Comparison of ENCODE assay signal across 14 mouse cellular contexts in the genomic region with DNA sequence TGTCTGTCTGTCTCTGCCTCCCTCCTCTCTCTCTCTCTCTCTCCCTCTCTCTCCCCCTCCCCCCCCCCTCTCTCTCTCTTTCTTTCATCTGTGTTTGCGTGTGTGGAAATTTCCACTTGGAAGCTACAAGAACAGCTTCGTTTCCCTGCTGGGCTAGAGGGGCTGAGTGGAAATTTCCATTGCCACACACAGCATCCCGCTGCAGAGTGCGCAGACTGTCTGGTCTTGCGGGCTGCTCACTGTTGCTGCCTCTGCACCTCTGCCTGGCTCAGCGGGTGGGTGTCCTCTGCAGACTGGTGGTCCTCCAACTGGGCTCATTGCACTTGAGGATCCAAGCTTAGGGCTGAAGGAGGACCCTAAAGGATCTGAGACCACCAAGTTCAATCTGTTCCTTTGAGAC. TPM values are rescaled to one million over a fixed set of nuclear protein-coding genes. Genes with fewer than 3 reads are reported as not detected.
DNase-seq lines count a peak whose midpoint lies in the region; ATAC-seq lines count a peak whose summit lies in the region.
"Had no signal": no experiment of that assay in that cellular context is flagged by ENCODE, and none has a peak within 500 bp of the region (broad histone marks: within the 10 kb centered on the region; RNA-seq: fewer than 3 reads in every experiment).

No protein-coding gene starts in this region.

- no peak overlapping the region for H3K4me2 ChIP-seq in liver, embryonic 12.5 days
- no peak overlapping the region for H3K4me2 ChIP-seq in liver, embryonic 11.5 days
- H3K4me2 ChIP-seq in midbrain, embryonic 13.5 days (replicated peaks) = no peak overlapping the region
- H3K4me2 ChIP-seq: embryonic facial prominence, embryonic 12.5 days; hindbrain, embryonic 13.5 days; limb, embryonic 12.5 days; neural tube, embryonic 13.5 days had no signal

- no peak overlapping the region for H3K4me3 ChIP-seq in liver, embryonic 12.5 days
- H3K4me3 ChIP-seq in liver, embryonic 11.5 days (ENCODE audit: low read depth, low read length) = no peak overlapping the region
- H3K4me3 ChIP-seq in limb, embryonic 10.5 days = no peak overlapping the region
- H3K4me3 ChIP-seq in midbrain, embryonic 13.5 days (replicated peaks) = no peak overlapping the region
- H3K4me3 ChIP-seq: embryonic facial prominence, embryonic 12.5 days; hindbrain, embryonic 13.5 days; limb, embryonic 12.5 days; neural tube, embryonic 13.5 days had no signal

- H3K9ac ChIP-seq in liver, embryonic 12.5 days = 0 out of 2 replicates have a peak overlapping the region, but pooled peaks have one; percentile 17
- H3K9ac ChIP-seq in liver, embryonic 11.5 days (ENCODE audit: low read depth, low read length) = no peak overlapping the region
- H3K9ac ChIP-seq in midbrain, embryonic 13.5 days (replicated peaks) = no peak overlapping the region
- H3K9ac ChIP-seq: embryonic facial prominence, embryonic 12.5 days; hindbrain, embryonic 13.5 days; limb, embryonic 12.5 days; neural tube, embryonic 13.5 days had no signal

- peak; percentile 56 to 67 for DNase-seq in frontal cortex, postnatal 36 days (ENCODE audit: low spot score in 2 of 2)
- no peak for DNase-seq in frontal cortex, postnatal 14 days (ENCODE audit: low spot score in 2 of 2)
- DNase-seq in liver, embryonic 11.5 days (ENCODE audit: low spot score) = no peak
- peak; percentile 96 for DNase-seq in cerebellum, adult 11-12 months
- peak; percentile 81 to 83 for DNase-seq in layer of hippocampus, adult 8-10 months (ENCODE audit: low spot score in 2 of 2)
- no peak for DNase-seq in limb, embryonic 10.5 days (ENCODE audit: low spot score)
- DNase-seq: thymus, postnatal 4 days had no signal

- no peaks in the 10 kb centered on the region for H3K36me3 ChIP-seq in liver, embryonic 12.5 days
- H3K36me3 ChIP-seq in liver, embryonic 11.5 days (ENCODE audit: control insufficient read depth, insufficient read depth, low read length) = no peaks in the 10 kb centered on the region
- no peaks in the 10 kb centered on the region for H3K36me3 ChIP-seq in limb, embryonic 10.5 days
- no peaks in the 10 kb centered on the region for H3K36me3 ChIP-seq in midbrain, embryonic 13.5 days
- H3K36me3 ChIP-seq: embryonic facial prominence, embryonic 12.5 days; hindbrain, embryonic 13.5 days; limb, embryonic 12.5 days; neural tube, embryonic 13.5 days had no signal

- ATAC-seq in liver, embryonic 12.5 days = no peak
- ATAC-seq in liver, embryonic 11.5 days (replicated peaks; ENCODE audit: low FRiP score) = no peak
- ATAC-seq in midbrain, embryonic 13.5 days = no peak

- H3K9me3 ChIP-seq in liver, embryonic 12.5 days (replicated peaks) = no peaks in the 10 kb centered on the region
- H3K9me3 ChIP-seq in liver, embryonic 11.5 days (ENCODE audit: control insufficient read depth, low read length) = no peaks in the 10 kb centered on the region
- no peaks in the 10 kb centered on the region for H3K9me3 ChIP-seq in limb, embryonic 10.5 days (replicated peaks)
- H3K9me3 ChIP-seq in midbrain, embryonic 13.5 days = no peaks in the 10 kb centered on the region
- H3K9me3 ChIP-seq: embryonic facial prominence, embryonic 12.5 days; hindbrain, embryonic 13.5 days; limb, embryonic 12.5 days; neural tube, embryonic 13.5 days had no signal

- peaks cover 37% of the 10 kb centered on the region for H3K27me3 ChIP-seq in liver, embryonic 12.5 days (replicated peaks)
- 0 out of 2 replicates have a peak, but pooled peaks cover 7% of the 10 kb centered on the region for H3K27me3 ChIP-seq in liver, embryonic 11.5 days (replicated peaks; ENCODE audit: control insufficient read depth, insufficient read depth, low read length)
- peaks cover 12% of the 10 kb centered on the region for H3K27me3 ChIP-seq in limb, embryonic 10.5 days (ENCODE audit: low read depth, poor library complexity, severe bottlenecking)
- H3K27me3 ChIP-seq in midbrain, embryonic 13.5 days = no peaks in the 10 kb centered on the region

- 55% methylated on average over 6 of the region's 6 CpGs for WGBS in liver, embryonic 12.5 days (ENCODE audit: insufficient replicate concordance)
- WGBS in liver, embryonic 11.5 days = 57% methylated on average over 6 of the region's 6 CpGs
- 61% methylated on average over 6 of the region's 6 CpGs for WGBS in limb, embryonic 10.5 days
- WGBS in midbrain, embryonic 13.5 days = 55% methylated on average over 6 of the region's 6 CpGs

- no peaks in the 10 kb centered on the region for H3K4me1 ChIP-seq in liver, embryonic 12.5 days
- no peaks in the 10 kb centered on the region for H3K4me1 ChIP-seq in liver, embryonic 11.5 days (replicated peaks; ENCODE audit: control insufficient read depth, insufficient read depth, low read length)
- H3K4me1 ChIP-seq in limb, embryonic 10.5 days = no peaks in the 10 kb centered on the region
- H3K4me1 ChIP-seq in midbrain, embryonic 13.5 days (replicated peaks) = peaks cover 4% of the 10 kb centered on the region
- H3K4me1 ChIP-seq: embryonic facial prominence, embryonic 12.5 days; hindbrain, embryonic 13.5 days; limb, embryonic 12.5 days; neural tube, embryonic 13.5 days had no signal

- H3K27ac ChIP-seq in liver, embryonic 12.5 days = no peak overlapping the region
- no peak overlapping the region for H3K27ac ChIP-seq in liver, embryonic 11.5 days (ENCODE audit: low read depth, low read length)
- no peak overlapping the region for H3K27ac ChIP-seq in limb, embryonic 10.5 days
- H3K27ac ChIP-seq in midbrain, embryonic 13.5 days = no peak overlapping the region
- H3K27ac ChIP-seq: embryonic facial prominence, embryonic 12.5 days; hindbrain, embryonic 13.5 days; limb, embryonic 12.5 days; neural tube, embryonic 13.5 days had no signal

RNA-seq across cellular contexts. Expression of gene Paqr7, which starts 12.8 kb away (rescaled TPM):
- polyA plus RNA-seq in liver, embryonic 12.5 days (2016; fragmentation: Nextera tagmentation; extraction: Ambion mirVana) = 6.5 and 7.2 TPM in 2 replicates
- polyA plus RNA-seq in liver, embryonic 11.5 days (2014; fragmentation: Nextera tagmentation; extraction: Ambion mirVana) = 2.5 and 3.0 TPM in 2 replicates
- 10 to 100 TPM; 55.4 to 75.1 (median 63.4) TPM for total RNA-seq in layer of hippocampus, adult 8-10 months (2022)
- polyA plus RNA-seq in limb, embryonic 10.5 days (2016; fragmentation: Nextera tagmentation; extraction: Ambion mirVana) = 1.2 TPM in 2 replicates
- polyA plus RNA-seq in midbrain, embryonic 13.5 days (2015; fragmentation: Nextera tagmentation; extraction: Ambion mirVana) = 10.8 and 12.8 TPM in 2 replicates

RNA-seq across cellular contexts. Expression of gene Stmn1, which starts 15.6 kb away (rescaled TPM):
- 558 and 570 TPM in 2 replicates for polyA plus RNA-seq in liver, embryonic 12.5 days (2016; fragmentation: Nextera tagmentation; extraction: Ambion mirVana)
- polyA plus RNA-seq in liver, embryonic 11.5 days (2014; fragmentation: Nextera tagmentation; extraction: Ambion mirVana) = 896 and 908 TPM in 2 replicates
- 100 to 1,000 TPM; 367 to 422 (median 391) TPM for total RNA-seq in layer of hippocampus, adult 8-10 months (2022)
- 1,855 and 1,993 TPM in 2 replicates for polyA plus RNA-seq in limb, embryonic 10.5 days (2016; fragmentation: Nextera tagmentation; extraction: Ambion mirVana)
- 7,568 and 8,132 TPM in 2 replicates for polyA plus RNA-seq in midbrain, embryonic 13.5 days (2015; fragmentation: Nextera tagmentation; extraction: Ambion mirVana)

RNA-seq across cellular contexts. Expression of gene Aunip, which starts 27.1 kb away (rescaled TPM):
- 26.9 and 27.6 TPM in 2 replicates for polyA plus RNA-seq in liver, embryonic 12.5 days (2016; fragmentation: Nextera tagmentation; extraction: Ambion mirVana)
- polyA plus RNA-seq in liver, embryonic 11.5 days (2014; fragmentation: Nextera tagmentation; extraction: Ambion mirVana) = 15.9 and 18.5 TPM in 2 replicates
- under 1 TPM in 3 of 4 experiments, not detected in 1; 0.25 to 0.85 (median 0.33) TPM for total RNA-seq in layer of hippocampus, adult 8-10 months (2022)
- 21.9 and 29.6 TPM in 2 replicates for polyA plus RNA-seq in limb, embryonic 10.5 days (2016; fragmentation: Nextera tagmentation; extraction: Ambion mirVana)
- 3.9 and 4.4 TPM in 2 replicates for polyA plus RNA-seq in midbrain, embryonic 13.5 days (2015; fragmentation: Nextera tagmentation; extraction: Ambion mirVana)
- total RNA-seq: gastrocnemius, adult 8-10 months had no signal

RNA-seq across cellular contexts. Expression of gene Mtfr1l, which starts 51.5 kb away (rescaled TPM):
- polyA plus RNA-seq in liver, embryonic 12.5 days (2016; fragmentation: Nextera tagmentation; extraction: Ambion mirVana) = 69.3 and 72.1 TPM in 2 replicates
- 107 and 114 TPM in 2 replicates for polyA plus RNA-seq in liver, embryonic 11.5 days (2014; fragmentation: Nextera tagmentation; extraction: Ambion mirVana)
- 10 to 100 TPM; 65.9 to 74.2 (median 67.9) TPM for total RNA-seq in layer of hippocampus, adult 8-10 months (2022)
- 104 and 109 TPM in 2 replicates for polyA plus RNA-seq in limb, embryonic 10.5 days (2016; fragmentation: Nextera tagmentation; extraction: Ambion mirVana)
- 149 and 155 TPM in 2 replicates for polyA plus RNA-seq in midbrain, embryonic 13.5 days (2015; fragmentation: Nextera tagmentation; extraction: Ambion mirVana)

Comparison
In these comparisons a context has a peak if more than half of its experiments do, and no peak if none do; other contexts are left out.
1. DNase-seq: peak in frontal cortex, postnatal 36 days (2 of 2), cerebellum, adult 11-12 months (single experiment) and layer of hippocampus, adult 8-10 months (2 of 2); none in frontal cortex, postnatal 14 days (0 of 2), liver, embryonic 11.5 days (single experiment) and limb, embryonic 10.5 days (single experiment).